19 mouse cellular contexts compared by ENCODE assay signal in the genomic region with DNA sequence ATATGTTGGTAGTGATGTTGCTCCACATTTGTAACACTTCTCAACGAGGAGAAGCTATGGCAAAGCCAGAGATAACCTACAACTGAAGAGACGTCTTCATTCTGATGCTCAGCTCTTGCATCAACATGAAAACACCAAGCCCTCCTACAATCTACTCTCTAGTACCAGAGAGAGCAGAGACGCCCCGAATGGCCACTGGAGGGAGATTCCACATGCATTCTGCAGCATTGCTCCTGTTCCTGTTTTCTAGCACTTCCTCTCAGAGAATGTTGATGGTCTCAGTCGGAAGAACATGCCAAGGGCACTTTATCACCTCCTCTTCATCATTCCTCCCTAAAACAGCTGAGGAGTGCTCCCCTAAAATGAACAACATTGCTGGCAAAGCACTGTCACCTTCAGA.
A peak's percentile ranks its signal among the peaks of the same experiment; 100 is the strongest.
DNase-seq lines count a peak whose midpoint lies in the region; ATAC-seq and TF ChIP-seq lines count a peak whose summit lies in the region.
"Had no signal": no experiment of that assay in that cellular context is flagged by ENCODE, and none has a peak within 500 bp of the region (broad histone marks: within the 10 kb centered on the region; RNA-seq: fewer than 3 reads in every experiment).

No protein-coding gene starts in this region.

- peak; percentile 39 for DNase-seq in cerebellum, postnatal 10 days
- DNase-seq in cerebellum, adult 9-11 months = no peak
- DNase-seq in kidney, postnatal 0 days (ENCODE audit: low spot score) = peak; percentile 43
- no peak for DNase-seq in kidney, adult 2 months
- DNase-seq in lung, postnatal 10 days = peak; percentile 13
- no peak for DNase-seq in lung, postnatal 4 days
- DNase-seq in MN1 (ENCODE audit: low spot score) = peak; percentile 12
- DNase-seq: adrenal gland, postnatal 10 days; cerebellum, adult 8-10 months; gastrocnemius, adult 2 months; kidney, postnatal 14 days; spleen, adult 18-20 months; thymus, adult 2 months had no signal

- WGBS in kidney, postnatal 0 days = 63% methylated on average over 5 of the region's 5 CpGs
- 52% methylated on average over 5 of the region's 5 CpGs for WGBS in kidney, adult 2 months

- H3K27ac ChIP-seq in kidney, postnatal 0 days = no peak overlapping the region
- no peak overlapping the region for H3K27ac ChIP-seq in kidney, adult 2 months (ENCODE audit: insufficient read depth, low read depth, low read length)
- H3K27ac ChIP-seq: forebrain, embryonic 13.5 days; gastrocnemius, adult 2 months; lung, embryonic 15.5 days; neural tube, embryonic 12.5 days had no signal

- H3K27me3 ChIP-seq in kidney, postnatal 0 days (ENCODE audit: insufficient read depth, low read length) = no peaks in the 10 kb centered on the region
- no peaks in the 10 kb centered on the region for H3K27me3 ChIP-seq in kidney, adult 2 months (replicated peaks; ENCODE audit: control insufficient read depth, insufficient read depth, low read length)
- H3K27me3 ChIP-seq: forebrain, embryonic 13.5 days; lung, embryonic 15.5 days; megakaryocyte, embryonic 14.5 days; neural tube, embryonic 12.5 days had no signal

- no peaks in the 10 kb centered on the region for H3K4me1 ChIP-seq in kidney, postnatal 0 days (replicated peaks; ENCODE audit: insufficient read depth, low read length)
- H3K4me1 ChIP-seq in kidney, adult 2 months (ENCODE audit: control insufficient read depth, insufficient read depth, low read length) = no peaks in the 10 kb centered on the region
- H3K4me1 ChIP-seq: forebrain, embryonic 13.5 days; lung, embryonic 15.5 days; megakaryocyte, embryonic 14.5 days; neural tube, embryonic 12.5 days had no signal

- H3K4me2 ChIP-seq in kidney, postnatal 0 days (ENCODE audit: low read length) = no peak overlapping the region
- H3K4me2 ChIP-seq: forebrain, embryonic 13.5 days; liver, embryonic 11.5 days; lung, embryonic 15.5 days; neural tube, embryonic 12.5 days had no signal

- no peaks in the 10 kb centered on the region for H3K36me3 ChIP-seq in kidney, postnatal 0 days (ENCODE audit: insufficient read depth, low read length)
- no peaks in the 10 kb centered on the region for H3K36me3 ChIP-seq in kidney, adult 2 months (ENCODE audit: control insufficient read depth, insufficient read depth, low read length)
- H3K36me3 ChIP-seq: lung, embryonic 15.5 days; neural tube, embryonic 12.5 days had no signal

- no peak for TF ChIP-seq POLR2A in kidney, adult 2 months (IDR thresholded peaks at IDR 0.05; ENCODE audit: low read depth, low read length)

- peak; percentile 62 for TF ChIP-seq CTCF in kidney, postnatal 0 days (IDR thresholded peaks at IDR 0.05; ENCODE audit: low read depth)
- no peak for TF ChIP-seq CTCF in kidney, adult 2 months (conservative IDR thresholded peaks at IDR 0.05; ENCODE audit: insufficient read depth, insufficient read length, low read depth, low read length)

- ATAC-seq in kidney, postnatal 0 days (replicated peaks; ENCODE audit: low FRiP score, low read depth) = no peak
- no peak for ATAC-seq in inflammation-experienced regulatory T-cells, adult 6 months
- ATAC-seq: forebrain, embryonic 13.5 days had no signal

- no peak overlapping the region for H3K4me3 ChIP-seq in kidney, postnatal 0 days (replicated peaks; ENCODE audit: low read depth, low read length)
- no peak overlapping the region for H3K4me3 ChIP-seq in kidney, adult 2 months (ENCODE audit: insufficient read depth, low read depth, low read length)
- H3K4me3 ChIP-seq: forebrain, embryonic 13.5 days; gastrocnemius, adult 2 months; lung, embryonic 15.5 days; megakaryocyte, embryonic 14.5 days; neural tube, embryonic 12.5 days had no signal

- H3K9ac ChIP-seq in kidney, postnatal 0 days (ENCODE audit: low read depth, low read length) = no peak overlapping the region
- H3K9ac ChIP-seq: forebrain, embryonic 13.5 days; lung, embryonic 15.5 days; neural tube, embryonic 12.5 days had no signal

- H3K9me3 ChIP-seq in kidney, postnatal 0 days (replicated peaks; ENCODE audit: low read length) = no peaks in the 10 kb centered on the region
- H3K9me3 ChIP-seq: forebrain, embryonic 13.5 days; lung, embryonic 15.5 days; neural tube, embryonic 12.5 days had no signal

Comparison
In these comparisons a context has a peak if more than half of its experiments do, and no peak if none do; other contexts are left out.
1. DNase-seq: peak in cerebellum, postnatal 10 days (2 of 2), kidney, postnatal 0 days (single experiment), lung, postnatal 10 days (single experiment) and MN1 (single experiment); none in cerebellum, adult 9-11 months (single experiment), kidney, adult 2 months (single experiment) and lung, postnatal 4 days (0 of 2).